Mouse (Mus musculus): Measurements from ENCODE around the gene Tada3. TPM values are rescaled to one million over a fixed set of nuclear protein-coding genes. Genes with fewer than 3 reads are reported as not detected.
"Not testable (repeated sequence)": the region's sequence is repeated elsewhere in the genome, so short reads cannot be mapped to it uniquely, and the experiment has no call there.

Tada3 gene
- polyA plus RNA-seq, 1 experiment from 2014 or later, result 64.5 TPM

DNA sequence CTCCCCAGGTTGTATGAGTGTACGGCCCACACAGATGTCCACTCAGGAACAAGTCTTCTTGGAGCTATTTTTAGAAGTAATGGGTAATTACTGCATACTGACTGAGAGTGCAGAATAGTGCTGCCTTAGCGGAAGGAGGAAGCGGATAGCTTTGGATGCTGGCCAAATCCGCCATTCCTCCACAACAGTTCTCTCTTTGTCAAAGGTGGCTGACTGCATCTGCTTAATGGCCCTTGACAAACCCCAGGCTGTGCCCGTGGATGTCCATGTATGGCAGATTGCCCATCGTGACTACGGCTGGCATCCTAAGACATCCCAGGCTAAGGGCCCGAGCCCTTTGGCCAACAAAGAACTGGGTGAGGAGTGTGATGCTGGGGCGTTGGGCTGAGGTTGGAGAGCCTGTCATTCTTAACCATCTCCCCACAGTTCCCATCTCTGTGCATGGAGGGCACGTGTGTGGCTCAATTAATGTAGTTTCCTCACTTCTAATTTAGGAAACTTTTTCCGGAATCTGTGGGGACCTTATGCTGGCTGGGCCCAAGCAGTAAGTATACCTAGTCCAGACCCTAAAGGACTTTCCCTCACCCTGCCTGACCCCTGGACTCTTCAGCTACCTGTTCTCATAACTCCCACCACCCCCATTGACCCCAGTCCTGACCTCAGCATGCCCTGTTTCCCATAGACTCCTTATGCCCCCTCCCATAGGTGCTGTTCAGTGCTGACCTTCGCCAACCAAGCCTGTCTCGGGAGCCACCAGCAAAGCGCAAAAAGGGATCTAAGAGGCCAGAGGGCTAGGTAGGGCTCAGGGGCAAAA, 44.3 kb downstream of the Tada3 start:
- 0 out of 2 replicates have a peak overlapping the region, but pooled peaks have one; percentile 42 for H3K27ac ChIP-seq
- no peaks in the 10 kb centered on the region for H3K9me3 ChIP-seq (replicated peaks)
- no peak overlapping the region for H3K9ac ChIP-seq
- no peaks in the 10 kb centered on the region for H3K27me3 ChIP-seq
- H3K36me3 ChIP-seq, result peaks cover 56% of the 10 kb centered on the region
- peak; percentile 87 for ATAC-seq (ENCODE audit: low FRiP score)
- H3K4me1 ChIP-seq, result peaks cover 3% of the 10 kb centered on the region; the same call in 1 of the 2 replicates
- no peak overlapping the region for H3K4me2 ChIP-seq (replicated peaks)
- 77% methylated on average over 14 of the region's 14 CpGs for WGBS
- no peak overlapping the region for H3K4me3 ChIP-seq

DNA sequence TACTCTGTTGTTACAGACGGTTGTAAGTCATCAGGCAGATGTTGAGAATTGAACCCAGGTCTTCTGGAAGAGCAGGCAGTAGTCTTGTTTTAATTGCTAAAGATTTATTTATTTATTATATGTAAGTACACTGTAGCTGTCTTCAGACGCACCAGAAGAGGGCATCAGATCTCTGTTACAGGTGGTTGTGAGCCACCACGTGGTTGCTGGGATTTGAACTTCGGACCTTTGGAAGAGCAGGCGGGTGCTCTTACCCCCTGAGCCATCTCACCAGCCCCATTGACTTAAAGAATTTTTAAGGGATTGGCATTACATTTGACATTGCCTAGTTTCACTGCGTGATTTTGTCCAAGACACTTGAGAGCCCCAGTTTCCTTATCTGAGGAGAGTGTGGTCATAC, 44.9 kb downstream of the Tada3 start:
- H3K4me1 ChIP-seq; H3K4me2 ChIP-seq (replicated peaks); H3K4me3 ChIP-seq; H3K9ac ChIP-seq; ATAC-seq (ENCODE audit: low FRiP score); H3K9me3 ChIP-seq (replicated peaks); H3K27me3 ChIP-seq: not testable (repeated sequence)
- H3K36me3 ChIP-seq, result peaks cover 52% of the 10 kb centered on the region
- 0 out of 2 replicates have a peak overlapping the region, but pooled peaks have one; percentile 42 for H3K27ac ChIP-seq
- 80% methylated on average over 6 of the region's 6 CpGs for WGBS

DNA sequence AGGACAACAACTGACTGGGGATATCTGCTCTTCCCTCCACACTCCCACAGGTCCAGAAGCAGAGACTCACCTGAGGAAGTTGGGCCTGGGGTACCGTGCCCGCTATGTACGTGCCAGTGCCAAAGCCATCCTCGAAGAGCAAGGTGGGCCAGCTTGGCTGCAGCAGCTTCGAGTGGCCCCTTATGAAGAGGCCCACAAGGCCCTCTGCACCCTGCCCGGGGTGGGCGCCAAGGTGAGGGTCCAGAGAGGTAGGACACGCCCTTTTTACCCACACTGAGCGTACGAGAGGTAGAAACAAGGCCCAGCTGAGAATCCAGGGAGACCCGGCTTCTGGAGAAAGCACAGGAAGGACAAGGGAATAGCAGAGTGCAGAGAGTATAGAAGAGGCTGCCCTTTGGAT, 46.0 kb downstream of the Tada3 start:
- Histone ChIP-seq H3K4me2 (replicated peaks) (no peak overlapping the region), H3K9me3 (replicated peaks) (no peaks in the 10 kb centered on the region), H3K9ac (no peak overlapping the region), H3K4me3 (no peak overlapping the region), H3K4me1 (peaks cover 11% of the 10 kb centered on the region), H3K27ac (no peak overlapping the region), H3K27me3 (no peaks in the 10 kb centered on the region), H3K36me3 (peaks cover 49% of the 10 kb centered on the region)
- 91% methylated on average over 11 of the region's 11 CpGs for WGBS
- ATAC-seq (ENCODE audit: low FRiP score), result no peak

DNA sequence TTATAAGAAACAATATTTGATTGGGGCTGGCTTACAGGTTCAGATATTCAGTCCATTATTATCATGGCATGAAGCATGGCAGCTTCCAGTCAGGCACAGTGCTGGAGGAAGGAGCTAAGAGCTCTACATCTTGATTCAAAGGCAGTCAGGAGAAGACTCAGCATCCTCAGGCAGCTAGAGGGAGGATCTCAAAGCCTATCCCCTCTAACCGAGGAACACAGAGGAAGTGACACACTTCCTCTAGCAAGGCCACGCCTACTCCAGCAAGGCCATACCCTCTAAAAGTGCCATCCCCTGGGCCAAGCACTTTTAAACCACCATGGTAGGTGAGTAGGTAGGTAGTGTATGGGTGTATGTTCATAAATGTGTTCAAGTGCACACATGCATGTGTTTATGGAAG, 47.1 kb downstream of the Tada3 start:
- Histone ChIP-seq H3K9ac (no peak overlapping the region), H3K36me3 (peaks cover 39% of the 10 kb centered on the region), H3K4me3 (no peak overlapping the region), H3K4me2 (replicated peaks) (no peak overlapping the region), H3K9me3 (replicated peaks) (no peaks in the 10 kb centered on the region), H3K4me1 (peaks cover 18% of the 10 kb centered on the region), H3K27me3 (no peaks in the 10 kb centered on the region), H3K27ac (no peak overlapping the region)
- 72% methylated on average over 2 of the region's 2 CpGs for WGBS
- ATAC-seq (ENCODE audit: low FRiP score), result no peak

DNA sequence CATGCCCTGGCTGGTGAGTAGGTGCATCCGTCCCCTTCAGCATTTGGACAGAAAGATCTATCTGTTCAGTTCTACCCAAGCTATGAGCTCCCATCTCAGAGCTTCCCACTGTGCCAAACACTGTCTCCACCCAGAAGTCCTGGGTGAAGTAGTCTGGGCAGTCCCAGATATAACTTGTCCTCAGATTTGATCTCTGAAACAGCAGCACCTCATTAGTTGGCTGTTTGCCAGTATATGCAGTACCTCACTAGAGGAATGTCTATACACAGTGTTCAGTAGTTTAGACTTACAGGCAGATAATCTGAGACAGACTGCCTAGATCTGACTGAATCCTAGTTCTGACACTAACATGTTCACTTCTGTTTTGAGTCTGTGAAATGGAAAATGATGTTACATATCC, 48.3 kb downstream of the Tada3 start:
- no peak overlapping the region for H3K27ac ChIP-seq
- no peak overlapping the region for H3K9ac ChIP-seq
- peaks cover 37% of the 10 kb centered on the region for H3K36me3 ChIP-seq
- H3K4me3 ChIP-seq, result no peak overlapping the region
- peaks cover 21% of the 10 kb centered on the region for H3K4me1 ChIP-seq
- 92% methylated on average over 1 of the region's 1 CpGs for WGBS
- no peaks in the 10 kb centered on the region for H3K9me3 ChIP-seq (replicated peaks)
- ATAC-seq (ENCODE audit: low FRiP score), result no peak
- H3K4me2 ChIP-seq (replicated peaks), result no peak overlapping the region
- H3K27me3 ChIP-seq, result no peaks in the 10 kb centered on the region

DNA sequence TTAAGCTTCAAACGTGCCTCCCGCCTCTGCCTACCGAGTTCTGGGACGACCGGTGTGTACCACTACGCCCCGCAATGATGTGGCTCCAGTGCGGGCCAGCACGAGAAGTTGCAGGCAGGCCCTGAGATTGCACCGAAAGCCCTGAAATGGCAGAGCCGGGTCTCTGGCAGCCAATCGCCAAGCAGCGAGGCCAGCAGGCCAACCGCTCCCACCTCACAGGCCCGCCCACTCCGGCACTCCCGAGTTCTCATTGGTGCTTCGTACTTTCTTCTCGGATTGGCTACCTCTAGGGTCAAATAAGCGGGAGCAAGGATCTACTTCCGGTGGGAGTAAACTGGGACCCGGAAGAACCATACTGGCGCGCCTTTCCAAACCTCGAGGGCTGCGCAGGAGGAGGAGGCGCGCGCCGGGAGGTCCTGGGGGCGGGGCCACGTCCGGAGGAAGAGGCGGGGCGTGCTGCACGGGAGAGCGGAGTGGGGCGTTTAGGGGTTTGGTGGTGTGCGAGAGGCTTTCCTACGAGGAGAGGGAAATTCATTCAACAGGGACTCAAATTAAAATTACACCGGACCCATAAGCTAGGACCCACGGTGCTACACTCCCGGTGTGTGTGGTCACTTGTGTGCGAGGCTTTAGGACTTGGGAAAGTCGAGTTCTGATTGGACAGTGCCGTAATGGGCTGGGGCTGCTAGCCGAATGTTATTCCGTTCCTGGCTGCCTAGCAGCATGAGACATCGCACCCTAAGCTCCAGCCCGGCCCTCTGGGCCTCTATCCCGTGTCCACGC, 51.0 kb downstream of the Tada3 start, which contains the start of gene Ogg1:
Gene Ogg1, plus strand, starts transcription at position 440 of the 783 bp plus-strand sequence.
- peak within 1 kb of the TSS; percentile 91 for H3K27ac ChIP-seq
- peaks cover 42% of the 10 kb centered on the region for H3K36me3 ChIP-seq
- peak within 1 kb of the TSS; percentile 47 for H3K4me3 ChIP-seq
- under 1% methylated on average over 52 of the region's 52 CpGs for WGBS
- no peaks in the 10 kb centered on the region for H3K27me3 ChIP-seq
- ATAC-seq (ENCODE audit: low FRiP score), result peak; percentile 99
- H3K4me1 ChIP-seq, result peaks cover 18% of the 10 kb centered on the region
- no peaks in the 10 kb centered on the region for H3K9me3 ChIP-seq (replicated peaks)
- H3K4me2 ChIP-seq (replicated peaks), result peak within 1 kb of the TSS; percentile 93
- H3K9ac ChIP-seq, result peak within 1 kb of the TSS; percentile 85

Small RNA genes within 50 kb of the gene (microRNA-seq; reads per million reads assigned to microRNA genes)
- gene Gm24387, result not detected

Other genes with a start within 250 kb of the Tada3 start
- 41.1 and 43.0 TPM in 2 replicates for gene Lhfpl4, start 182.5 kb downstream of the Tada3 start, polyA plus RNA-seq (2016; fragmentation: Nextera tagmentation; extraction: Ambion mirVana)
- gene Mtmr14, start 140.0 kb downstream of the Tada3 start, polyA plus RNA-seq (2016; fragmentation: Nextera tagmentation; extraction: Ambion mirVana), result 43.3 and 43.8 TPM in 2 replicates
- 0.39 and 0.42 TPM in 2 replicates for gene Cpne9, start 95.6 kb downstream of the Tada3 start, polyA plus RNA-seq (2016; fragmentation: Nextera tagmentation; extraction: Ambion mirVana)
- 28.2 and 28.4 TPM in 2 replicates for gene Brpf1, start 70.7 kb downstream of the Tada3 start, polyA plus RNA-seq (2016; fragmentation: Nextera tagmentation; extraction: Ambion mirVana)
- 11.1 and 12.0 TPM in 2 replicates for gene Ogg1, start 50.9 kb downstream of the Tada3 start, polyA plus RNA-seq (2016; fragmentation: Nextera tagmentation; extraction: Ambion mirVana)
- gene Camk1, start 33.9 kb downstream of the Tada3 start, polyA plus RNA-seq (2016; fragmentation: Nextera tagmentation; extraction: Ambion mirVana), result 72.5 and 78.4 TPM in 2 replicates
- 363 and 371 TPM in 2 replicates for gene Arpc4, start 232 bp upstream of the Tada3 start, polyA plus RNA-seq (2016; fragmentation: Nextera tagmentation; extraction: Ambion mirVana)
- gene Ttll3, start 11.4 kb upstream of the Tada3 start, polyA plus RNA-seq (2016; fragmentation: Nextera tagmentation; extraction: Ambion mirVana), result 8.0 and 8.9 TPM in 2 replicates
- 22.0 and 26.1 TPM in 2 replicates for gene Rpusd3, start 41.5 kb upstream of the Tada3 start, polyA plus RNA-seq (2016; fragmentation: Nextera tagmentation; extraction: Ambion mirVana)
- gene Cidec, start 57.9 kb upstream of the Tada3 start, polyA plus RNA-seq (2016; fragmentation: Nextera tagmentation; extraction: Ambion mirVana), result not detected in 2 replicates
- gene Jagn1, start 64.7 kb upstream of the Tada3 start, polyA plus RNA-seq (2016; fragmentation: Nextera tagmentation; extraction: Ambion mirVana), result 69.2 and 71.3 TPM in 2 replicates
- gene Il17re, start 80.6 kb upstream of the Tada3 start, polyA plus RNA-seq (2016; fragmentation: Nextera tagmentation; extraction: Ambion mirVana), result 0.74 and 1.1 TPM in 2 replicates
- 5.4 and 6.0 TPM in 2 replicates for gene Il17rc, start 93.5 kb upstream of the Tada3 start, polyA plus RNA-seq (2016; fragmentation: Nextera tagmentation; extraction: Ambion mirVana)
- gene Creld1, start 105.4 kb upstream of the Tada3 start, polyA plus RNA-seq (2016; fragmentation: Nextera tagmentation; extraction: Ambion mirVana), result 47.5 and 54.3 TPM in 2 replicates
- gene Prrt3, start 124.0 kb upstream of the Tada3 start, polyA plus RNA-seq (2016; fragmentation: Nextera tagmentation; extraction: Ambion mirVana), result 2.8 and 3.7 TPM in 2 replicates
- 91.6 and 94.0 TPM in 2 replicates for gene Emc3, start 153.8 kb upstream of the Tada3 start, polyA plus RNA-seq (2016; fragmentation: Nextera tagmentation; extraction: Ambion mirVana)
- 8.8 and 10.4 TPM in 2 replicates for gene Fancd2, start 153.8 kb upstream of the Tada3 start, polyA plus RNA-seq (2016; fragmentation: Nextera tagmentation; extraction: Ambion mirVana)
- gene Fancd2os, start 222.8 kb upstream of the Tada3 start, polyA plus RNA-seq (2016; fragmentation: Nextera tagmentation; extraction: Ambion mirVana), result 0.22 and 0.27 TPM in 2 replicates
- gene Brk1, start 226.9 kb upstream of the Tada3 start, polyA plus RNA-seq (2016; fragmentation: Nextera tagmentation; extraction: Ambion mirVana), result 201 and 207 TPM in 2 replicates
- 62.7 and 63.1 TPM in 2 replicates for gene Vhl, start 246.1 kb upstream of the Tada3 start, polyA plus RNA-seq (2016; fragmentation: Nextera tagmentation; extraction: Ambion mirVana)